Mouse (Mus musculus) mouse trophoblast stem cell (cell line): ENCODE measurements around the gene Rmnd1.

Experiments used
- in situ Hi-C, 2 experiments: fragments of 300-500 bp; cut with MseI, MboI; formaldehyde crosslinking; loops; 2 replicates in 1 of 2; 3 replicates in 1 of 2; pipeline ENCODE4 v1.15.1; 2025

Rmnd1 gene

DNA sequence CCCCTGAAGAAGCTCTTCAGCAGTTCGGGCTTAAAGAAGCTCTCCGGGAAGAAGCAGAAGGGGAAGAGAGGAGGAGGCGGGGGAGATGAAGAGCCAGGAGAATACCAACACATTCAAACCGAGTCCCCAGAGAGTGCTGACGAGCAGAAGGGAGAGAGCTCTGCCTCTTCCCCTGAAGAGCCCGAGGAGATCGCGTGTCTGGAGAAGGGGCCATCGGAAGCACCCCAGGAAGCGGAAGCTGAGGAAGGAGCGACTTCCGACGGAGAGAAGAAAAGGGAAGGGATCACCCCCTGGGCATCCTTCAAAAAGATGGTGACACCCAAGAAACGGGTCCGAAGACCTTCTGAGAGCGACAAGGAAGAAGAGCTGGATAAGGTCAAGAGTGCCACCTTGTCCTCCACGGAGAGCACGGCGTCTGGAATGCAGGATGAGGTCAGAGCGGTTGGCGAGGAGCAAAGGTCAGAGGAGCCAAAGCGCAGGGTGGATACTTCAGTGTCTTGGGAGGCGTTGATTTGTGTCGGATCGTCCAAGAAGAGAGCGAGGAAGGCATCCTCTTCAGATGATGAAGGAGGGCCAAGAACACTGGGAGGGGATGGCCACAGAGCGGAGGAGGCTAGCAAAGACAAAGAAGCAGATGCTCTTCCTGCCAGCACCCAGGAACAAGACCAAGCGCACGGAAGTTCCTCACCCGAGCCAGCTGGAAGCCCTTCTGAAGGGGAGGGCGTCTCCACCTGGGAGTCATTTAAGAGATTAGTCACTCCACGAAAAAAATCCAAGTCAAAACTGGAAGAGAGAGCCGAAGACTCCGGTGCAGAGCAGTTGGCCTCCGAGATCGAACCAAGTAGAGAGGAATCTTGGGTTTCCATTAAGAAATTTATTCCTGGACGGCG, 77.6 kb downstream of the Rmnd1 start:
- in situ Hi-C loops, result no loop called here
